Mouse (Mus musculus) urinary bladder, postnatal 25 days (tissue): ENCODE results near the gene Erbb2.
"Not testable (repeated sequence)": the region's sequence is repeated elsewhere in the genome, so short reads cannot be mapped to it uniquely, and the experiment has no call there.

Experiments
- DNase-seq: peaks from one replicate; pipeline ENCODE4 v3.0.0; 2022; ENCODE audit warnings: low spot score

Erbb2 gene

GRCm38 (mm10) chr11:98412273-98412796 is at the start of gene Erbb2:
Gene Erbb2, plus strand, starts transcription at chr11:98412470.
- peak; percentile 65 for DNase-seq

GRCm38 (mm10) chr11:98363817-98364216 is 48.5 kb upstream of the Erbb2 start:
- DNase-seq = no peak

GRCm38 (mm10) chr11:98364410-98364809 is 47.9 kb upstream of the Erbb2 start:
- DNase-seq = no peak

- no peak for DNase-seq
These were observed 46.0 kb upstream of the Erbb2 start for GRCm38 (mm10) chr11:98366290-98366689.

- DNase-seq = no peak
These were observed 45.0 kb upstream of the Erbb2 start for GRCm38 (mm10) chr11:98367171-98367862.

GRCm38 (mm10) chr11:98367863-98368186 is 44.4 kb upstream of the Erbb2 start:
- DNase-seq = no peak

- no peak for DNase-seq
These were observed 42.9 kb upstream of the Erbb2 start for GRCm38 (mm10) chr11:98369337-98369736.

GRCm38 (mm10) chr11:98370588-98370987 is 41.7 kb upstream of the Erbb2 start:
- no peak for DNase-seq

- DNase-seq = no peak
These were observed 40.6 kb upstream of the Erbb2 start for GRCm38 (mm10) chr11:98371556-98372240.

- DNase-seq = peak; percentile 63
These were observed 39.9 kb upstream of the Erbb2 start for GRCm38 (mm10) chr11:98372406-98372805.

GRCm38 (mm10) chr11:98373244-98373643 is 39.0 kb upstream of the Erbb2 start:
- DNase-seq = no peak

GRCm38 (mm10) chr11:98374266-98374665 is 38.0 kb upstream of the Erbb2 start:
- no peak for DNase-seq

- DNase-seq = no peak
These were observed 35.5 kb upstream of the Erbb2 start for GRCm38 (mm10) chr11:98376756-98377155.

- no peak for DNase-seq
These were observed 34.5 kb upstream of the Erbb2 start for GRCm38 (mm10) chr11:98377787-98378186.

GRCm38 (mm10) chr11:98379379-98379778 is 32.9 kb upstream of the Erbb2 start:
- DNase-seq = no peak

GRCm38 (mm10) chr11:98380106-98380505 is 32.2 kb upstream of the Erbb2 start:
- DNase-seq = no peak

- no peak for DNase-seq
These were observed 30.6 kb upstream of the Erbb2 start for GRCm38 (mm10) chr11:98381651-98382050.

GRCm38 (mm10) chr11:98382405-98382804 is 29.9 kb upstream of the Erbb2 start:
- not testable (repeated sequence) for DNase-seq

GRCm38 (mm10) chr11:98383261-98384030 is 28.8 kb upstream of the Erbb2 start, which contains the start of gene Tcap:
Gene Tcap, plus strand, starts transcription at chr11:98383811.
- no peak for DNase-seq

- DNase-seq = no peak
These were observed 28.1 kb upstream of the Erbb2 start for GRCm38 (mm10) chr11:98384216-98384615.

- no peak for DNase-seq
These were observed 27.3 kb upstream of the Erbb2 start for GRCm38 (mm10) chr11:98384721-98385637.
